ENCODE assay signal across 23 mouse cellular contexts in genomic region chr4:57178881-57179280, GRCm38 (mm10). TPM values are rescaled to one million over a fixed set of nuclear protein-coding genes. Genes with fewer than 3 reads are reported as not detected.
A peak's percentile ranks its signal among the peaks of the same experiment; 100 is the strongest.
DNase-seq lines count a peak whose midpoint lies in the region; ATAC-seq lines count a peak whose summit lies in the region.
"Had no signal": no experiment of that assay in that cellular context is flagged by ENCODE, and none has a peak within 500 bp of the region (broad histone marks: within the 10 kb centered on the region; RNA-seq: fewer than 3 reads in every experiment).

No protein-coding gene starts in this region.

- H3K4me1 ChIP-seq in megakaryocyte, embryonic 14.5 days, result 0 out of 2 replicates have a peak, but pooled peaks cover 2% of the 10 kb centered on the region
- H3K4me1 ChIP-seq: forebrain, embryonic 12.5 days had no signal

- peak; percentile 53 for DNase-seq in R1 (ENCODE audit: low read depth, low spot score)
- no peak for DNase-seq in kidney, postnatal 14 days
- DNase-seq: adrenal gland, adult 8-10 months; adrenal gland, postnatal 14 days; adrenal gland, postnatal 36 days; cerebellum, adult 11-12 months; cerebellum, adult 2 months; cerebellum, adult 9-10 months; cerebellum, postnatal 10 days; cerebellum, postnatal 25 days had no signal

- peak overlapping the region; percentile 68 for H3K4me3 ChIP-seq in megakaryocyte, embryonic 14.5 days (replicated peaks)
- H3K4me3 ChIP-seq: embryonic facial prominence, embryonic 10.5 days; embryonic facial prominence, embryonic 12.5 days; erythroblast, embryonic 14.5 days; forebrain, embryonic 10.5 days; forebrain, embryonic 12.5 days had no signal

- no peaks in the 10 kb centered on the region for H3K36me3 ChIP-seq in megakaryocyte, embryonic 14.5 days (replicated peaks; ENCODE audit: low read length)
- H3K36me3 ChIP-seq: embryonic facial prominence, embryonic 10.5 days; embryonic facial prominence, embryonic 12.5 days; forebrain, embryonic 10.5 days; forebrain, embryonic 12.5 days; G1E had no signal

- H3K9me3 ChIP-seq in megakaryocyte, embryonic 14.5 days, result peaks cover 5% of the 10 kb centered on the region
- H3K9me3 ChIP-seq: embryonic facial prominence, embryonic 10.5 days; embryonic facial prominence, embryonic 12.5 days; forebrain, embryonic 10.5 days; forebrain, embryonic 12.5 days had no signal

- ATAC-seq in megakaryocyte, adult 5-6 weeks (ENCODE audit: poor library complexity, severe bottlenecking), result no peak
- no peak for ATAC-seq in erythroblast, adult 5-6 weeks (replicated peaks; ENCODE audit: low FRiP score, poor library complexity, severe bottlenecking)
- ATAC-seq: activated CD4-positive, CD25-positive, alpha-beta regulatory T cell, adult 4 months; forebrain, embryonic 14.5 days; forebrain, embryonic 16.5 days; Patski had no signal

- peaks cover 60% of the 10 kb centered on the region for H3K27me3 ChIP-seq in megakaryocyte, embryonic 14.5 days (replicated peaks)
- H3K27me3 ChIP-seq: embryonic facial prominence, embryonic 12.5 days; forebrain, embryonic 12.5 days; Patski had no signal

RNA-seq across cellular contexts. Expression of gene Epb41l4b, which starts 35.6 kb away (rescaled TPM):
- 0.46 TPM in 1 of 2 replicates, not detected in the other for polyA plus RNA-seq in megakaryocyte, embryonic 14.5 days (2012; ENCODE audit: insufficient read depth, low replicate concordance)
- total RNA-seq in megakaryocyte, adult 5-6 weeks (2015), result 2.8 and 3.4 TPM in 2 replicates
- 2.9 and 4.1 TPM in 2 replicates for total RNA-seq in megakaryocyte, adult 5-6 weeks (2017)
- total RNA-seq in erythroblast, adult 5-6 weeks (2015; ENCODE audit: low replicate concordance), result 0.63 TPM in 1 of 2 replicates, not detected in the other
- 3.9 TPM in 1 of 2 replicates, not detected in the other for total RNA-seq in erythroblast, adult 5-6 weeks (2017; ENCODE audit: low replicate concordance)
- polyA plus RNA-seq: activated CD4-positive, CD25-positive, alpha-beta regulatory T cell, adult 4 months; G1E had no signal
